Mouse (Mus musculus) urinary bladder, postnatal 36 days (tissue): Measurements from ENCODE around the gene Ccl25.
"Not testable (repeated sequence)": the region's sequence is repeated elsewhere in the genome, so short reads cannot be mapped to it uniquely, and the experiment has no call there.

Experiments used
- DNase-seq, 2 experiments: peaks; one replicate each; pipeline ENCODE4 v3.0.0; 2022; ENCODE audit warnings: low spot score in 2 of 2, mixed read lengths in 1 of 2

Gene Ccl25

GRCm38 (mm10) chr8:4340207-4340606 lies 15.2 kb downstream of the Ccl25 start:
- no peak for DNase-seq

GRCm38 (mm10) chr8:4347661-4348060 lies 22.7 kb downstream of the Ccl25 start:
- DNase-seq, result no peak

GRCm38 (mm10) chr8:4348275-4348674 lies 23.3 kb downstream of the Ccl25 start:
- DNase-seq, result no peak

DNA sequence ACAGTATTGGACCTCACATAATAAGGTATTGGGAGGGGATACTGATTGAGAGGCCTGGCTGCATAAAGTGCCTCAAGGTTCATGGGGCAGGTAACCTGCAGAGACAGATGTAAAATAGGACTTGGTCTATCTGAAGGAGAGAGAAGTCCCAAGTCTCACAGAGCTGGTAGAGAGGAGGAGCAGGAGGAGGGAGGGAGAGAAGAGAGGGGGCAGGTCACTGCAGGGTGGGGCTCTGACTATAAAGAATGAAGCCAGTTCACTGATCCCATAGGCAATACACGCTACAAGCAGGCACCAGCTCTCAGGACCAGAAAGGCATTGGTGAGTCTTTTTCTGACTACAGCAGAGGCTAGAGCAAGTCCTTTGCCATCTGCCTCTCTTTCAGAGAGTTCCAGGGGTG lies 24.3 kb downstream of the Ccl25 start:
- no peak for DNase-seq

- no peak for DNase-seq
These were observed 25.6 kb downstream of the Ccl25 start for GRCm38 (mm10) chr8:4350618-4351017.

DNA sequence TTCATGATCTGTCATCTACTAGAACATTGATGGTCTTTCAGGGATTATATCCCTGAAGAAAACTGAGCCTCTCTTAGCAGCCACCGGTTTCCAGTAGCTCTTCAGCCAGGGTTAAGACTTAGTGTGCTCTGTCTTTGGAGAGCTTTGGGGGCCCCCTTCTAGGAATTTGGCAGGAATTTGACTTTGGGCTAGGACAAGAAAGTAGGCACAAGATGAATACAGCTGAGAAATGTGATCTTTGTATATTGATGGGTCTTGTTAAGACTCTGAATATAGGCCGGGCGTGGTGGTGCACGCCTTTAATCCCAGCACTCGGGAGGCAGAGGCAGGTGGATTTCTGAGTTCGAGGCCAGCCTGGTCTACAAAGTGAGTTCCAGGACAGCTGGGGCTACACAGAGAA lies 27.6 kb downstream of the Ccl25 start:
- DNase-seq, result not testable (repeated sequence)

GRCm38 (mm10) chr8:4353741-4354140 lies 28.7 kb downstream of the Ccl25 start:
- no peak for DNase-seq

GRCm38 (mm10) chr8:4354516-4354915 lies 29.5 kb downstream of the Ccl25 start:
- no peak for DNase-seq

DNA sequence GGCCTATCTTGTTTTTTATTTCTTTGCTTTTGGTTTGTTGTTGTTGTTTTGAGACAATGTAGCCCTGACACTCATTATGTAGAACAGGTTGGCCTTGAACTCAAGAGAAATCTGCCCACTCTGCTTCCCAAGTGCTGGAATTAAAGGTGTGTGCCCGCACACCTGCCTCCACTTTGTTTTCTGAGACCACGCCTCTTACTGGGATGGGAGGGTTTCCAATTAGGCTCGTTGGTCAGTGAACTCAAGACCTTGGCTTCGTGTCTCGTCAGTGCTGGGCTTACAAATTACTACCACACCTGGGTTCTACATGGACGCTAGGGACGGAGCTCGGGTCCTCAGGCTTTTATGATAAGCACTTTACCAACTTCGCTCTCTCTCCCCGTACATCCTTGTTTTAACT lies 30.4 kb downstream of the Ccl25 start:
- DNase-seq, result no peak

- DNase-seq, result no peak
These were observed 34.4 kb downstream of the Ccl25 start for GRCm38 (mm10) chr8:4359362-4359761.

DNA sequence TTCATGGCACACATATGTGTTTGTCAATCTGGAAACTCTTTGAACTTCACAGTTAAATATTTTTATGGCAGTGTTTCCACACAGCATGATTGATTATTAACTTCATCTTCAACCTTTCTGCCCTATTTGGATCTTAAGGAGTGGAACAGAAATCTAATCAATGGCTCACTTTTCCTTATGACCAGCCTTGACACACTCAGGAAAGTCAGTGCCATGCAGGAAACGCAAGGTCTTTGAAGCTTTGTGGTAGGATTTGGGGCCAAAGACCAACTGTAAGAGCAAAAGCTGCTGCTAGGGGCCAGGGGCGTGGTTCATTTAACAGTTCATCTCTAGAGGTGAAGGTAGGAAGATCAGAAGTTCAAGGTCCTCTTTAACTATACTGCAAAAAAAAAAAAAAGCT lies 35.9 kb downstream of the Ccl25 start:
- DNase-seq, result no peak

- no peak for DNase-seq
These were observed 41.2 kb downstream of the Ccl25 start for GRCm38 (mm10) chr8:4366189-4366588.

GRCm38 (mm10) chr8:4367808-4368207 lies 42.8 kb downstream of the Ccl25 start:
- DNase-seq, result no peak

- no peak for DNase-seq
These were observed 43.5 kb downstream of the Ccl25 start for GRCm38 (mm10) chr8:4368470-4368869.

DNA sequence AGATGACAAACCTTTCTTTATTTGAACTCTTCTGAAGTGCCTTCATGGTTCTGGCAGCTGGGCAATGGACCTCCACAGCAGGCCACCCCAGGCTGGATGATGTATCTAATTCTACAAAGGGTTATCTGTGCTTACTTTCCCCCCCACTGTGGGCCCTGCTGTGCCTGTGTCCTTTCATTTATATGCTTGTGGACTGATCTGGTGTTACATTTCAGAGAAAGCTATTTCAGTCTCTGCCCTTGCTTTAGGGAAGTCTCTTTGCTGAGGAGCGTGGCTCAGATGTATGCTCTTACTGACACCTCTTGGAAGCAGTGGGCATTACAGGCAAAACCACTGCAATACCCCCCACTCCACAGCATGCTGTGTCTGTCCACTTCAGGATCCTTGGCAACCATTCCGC lies 45.1 kb downstream of the Ccl25 start:
- peak in 1 of 2 experiments; percentile 6 for DNase-seq

DNA sequence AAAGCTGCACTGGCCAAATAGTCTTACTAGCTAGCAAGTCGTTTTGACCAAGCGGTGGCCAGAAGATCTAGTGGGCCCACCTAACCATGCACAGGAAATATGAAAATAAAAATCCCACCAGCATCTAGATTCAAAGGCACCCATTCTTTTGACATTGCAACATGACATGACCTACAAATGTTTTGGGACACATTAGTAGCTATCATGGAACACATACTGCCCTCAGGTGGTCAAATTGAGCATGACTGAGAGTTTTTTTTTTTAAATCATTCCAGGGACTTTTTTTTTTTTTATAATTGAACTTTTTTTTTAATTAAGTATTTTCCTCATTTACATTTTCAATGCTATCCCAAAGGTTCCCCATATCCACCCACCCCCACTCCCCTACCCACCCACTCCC lies 47.6 kb downstream of the Ccl25 start:
- no peak for DNase-seq

- no peak for DNase-seq
These were observed 76.4 kb downstream of the Ccl25 start for GRCm38 (mm10) chr8:4401442-4401841.

- no peak for DNase-seq
These were observed 79.2 kb downstream of the Ccl25 start for GRCm38 (mm10) chr8:4403960-4404879.

DNA sequence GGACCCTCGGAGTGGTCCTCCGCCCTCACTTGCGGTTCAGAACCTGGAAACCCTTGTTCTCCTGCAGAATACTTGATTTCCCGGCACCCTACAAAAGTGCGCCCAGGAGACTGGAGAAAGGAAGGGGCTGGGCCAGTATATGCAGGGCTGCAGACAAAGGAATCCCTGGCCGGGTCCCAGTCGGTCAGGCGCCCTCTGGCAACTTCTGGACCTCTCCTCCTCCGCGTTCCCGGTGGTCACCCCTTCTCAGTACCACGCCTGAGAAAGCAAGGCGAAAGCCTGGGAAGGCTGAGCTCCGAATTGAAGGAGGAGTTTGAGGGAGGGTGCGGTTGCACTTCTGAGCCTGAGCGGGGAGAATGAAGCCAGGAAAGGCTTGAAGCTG lies 79.9 kb downstream of the Ccl25 start:
- DNase-seq, result peak in 1 of 2 experiments; percentile 8

DNA sequence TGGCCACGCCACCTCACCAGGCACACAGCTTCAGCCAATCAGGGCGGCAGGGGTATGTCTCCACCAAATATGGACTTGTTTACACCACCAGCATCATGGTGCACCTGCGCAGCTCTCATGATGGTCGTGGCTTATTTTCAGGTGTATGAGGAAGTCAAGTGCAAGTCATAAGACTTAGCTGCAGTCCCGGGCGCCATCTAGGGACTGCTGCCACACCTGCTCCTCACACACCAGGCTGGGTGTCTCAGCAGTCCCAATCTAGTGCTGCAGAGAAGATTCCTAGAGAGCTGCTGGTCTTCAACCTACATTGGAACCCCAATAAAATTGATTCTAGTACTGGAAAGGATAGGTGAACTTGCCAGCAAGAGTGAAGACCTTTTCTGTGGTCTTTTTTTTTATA lies 83.4 kb downstream of the Ccl25 start:
- DNase-seq, result not testable (repeated sequence)
